Mouse (Mus musculus) liver, embryonic 14.5 days (tissue): ENCODE results near the gene Slc12a3. TPM values are rescaled to one million over a fixed set of nuclear protein-coding genes. Genes with fewer than 3 reads are reported as not detected.

Experiments
- ATAC-seq: fragments of 200-750 bp; cut with Nextera tagmentation; 2 replicates; pipeline ENCODE4 v1.8.0; 2017; ENCODE audit warnings: moderate number of reproducible peaks, mild to moderate bottlenecking, moderate library complexity; ENCODE audit not compliant: insufficient read depth
- DNase-seq, 3 experiments: peaks; one replicate each; pipeline ENCODE4 v3.0.0-alpha.2; 2012 to 2013; ENCODE audit warnings: low read depth in 3 of 3, low spot score in 3 of 3
- H3K27ac ChIP-seq: fragments of 300-500 bp; sonication (generic); 2 replicates; pipeline ENCODE4 v1.5.1; 2014; ENCODE audit warnings: moderate library complexity, mild to moderate bottlenecking, control low read depth, inconsistent platforms
- H3K27me3 ChIP-seq: fragments of 300-500 bp; sonication (generic); 2 replicates; pipeline ENCODE4 v1.6.1; 2014; ENCODE audit warnings: mild to moderate bottlenecking, low read length, moderate library complexity; ENCODE audit not compliant: control insufficient read depth, insufficient read depth
- H3K36me3 ChIP-seq: fragments of 300-500 bp; sonication (generic); replicated peaks from 2 replicates; pipeline ENCODE4 v1.6.1; 2014; ENCODE audit warnings: low read depth; ENCODE audit not compliant: control insufficient read depth, insufficient read depth
- H3K4me1 ChIP-seq, 2 experiments: fragments of 200-500 bp in 1 of 2; fragments of 300-500 bp in 1 of 2; sonication (generic) in 1 of 2; replicated peaks; 2 replicates each; pipeline ENCODE4 v1.6.1; 2012 to 2014; ENCODE audit warnings: antibody characterized with exemption in 1 of 2, inconsistent platforms in 1 of 2, low read length in 1 of 2; ENCODE audit not compliant: control insufficient read depth in 2 of 2, insufficient read depth in 2 of 2
- H3K4me2 ChIP-seq: fragments of 300-500 bp; sonication (generic); 2 replicates; pipeline ENCODE4 v1.6.1; 2014; ENCODE audit warnings: low read depth, mild to moderate bottlenecking, control low read depth, moderate library complexity
- H3K4me3 ChIP-seq, 2 experiments: fragments of 200-500 bp in 1 of 2; fragments of 300-500 bp in 1 of 2; sonication (generic) in 1 of 2; 2 replicates each; pipeline ENCODE4 v1.5.1; 2012 to 2014; ENCODE audit warnings: low read depth in 2 of 2, low read length in 2 of 2, mild to moderate bottlenecking in 2 of 2, control low read depth in 1 of 2, inconsistent platforms in 1 of 2, moderate library complexity in 1 of 2; ENCODE audit not compliant: insufficient read depth in 1 of 2
- H3K9ac ChIP-seq: fragments of 300-500 bp; sonication (generic); replicated peaks from 2 replicates; pipeline ENCODE4 v1.6.1; 2014; ENCODE audit warnings: mild to moderate bottlenecking, control low read depth, moderate library complexity
- H3K9me3 ChIP-seq: fragments of 300-500 bp; sonication (generic); 2 replicates; pipeline ENCODE4 v1.6.1; 2016; ENCODE audit warnings: low read length, mixed read lengths; ENCODE audit not compliant: control insufficient read depth
- CTCF ChIP-seq: IDR thresholded peaks from 2 replicates; pipeline ENCODE4 v1.5.1; 2016; ENCODE audit warnings: antibody characterized with exemption, low read depth, control low read depth
- EP300 ChIP-seq: IDR thresholded peaks from 2 replicates; pipeline ENCODE4 v1.6.1; 2016; ENCODE audit warnings: antibody characterized with exemption, low read depth
- WGBS: fragments of 180-500 bp; shearing (Covaris S2); extraction: QIAGEN DNeasy Blood & Tissue Kit; methylation state at CpG from one replicate; pipeline ENCODE4 v1.1.7; 2014; ENCODE audit not compliant: insufficient replicate concordance; 5-methylcytosine and 5-hydroxymethylcytosine counted together
- polyA plus RNA-seq, 2 experiments: library from polyadenylated mRNA; depleted of rRNA in 1 of 2; stranded (reverse) in 1 of 2; unstranded in 1 of 2; fragments of >200 nt; fragmentation: Nextera tagmentation in 1 of 2; extraction: Ambion mirVana in 1 of 2; gene quantifications; 2 replicates each; pipeline versions ENCODE4 v1.2.1 to v1.2.3; 2012 to 2014

Gene Slc12a3
- polyA plus RNA-seq, 2 experiments: 0.01 to 0.11 TPM

GRCm38 (mm10) chr8:94392147-94392546 is 63.1 kb downstream of the Slc12a3 start:
- Histone ChIP-seq H3K36me3 (peaks cover 82% of the 10 kb centered on the region), H3K27ac (no peak overlapping the region), H3K9me3 (no peaks in the 10 kb centered on the region), H3K4me1 (peaks cover 7 to 8% of the 10 kb centered on the region in 2 experiments; a peak in 3 of 4 replicates), H3K9ac (no peak overlapping the region), H3K4me2 (no peak overlapping the region), H3K27me3 (no peaks in the 10 kb centered on the region), H3K4me3 (no peak overlapping the region)
- DNase-seq (no peak), ATAC-seq (no peak)
- 87% methylated on average over 12 of the region's 12 CpGs for WGBS
- TF ChIP-seq EP300 (no peak), CTCF (peak; percentile 71)

GRCm38 (mm10) chr8:94392648-94393047 is 63.6 kb downstream of the Slc12a3 start:
- no peak for ATAC-seq
- no peaks in the 10 kb centered on the region for H3K9me3 ChIP-seq
- H3K4me3 ChIP-seq: no peak overlapping the region
- H3K27ac ChIP-seq: no peak overlapping the region
- peaks cover 7 to 8% of the 10 kb centered on the region in 2 experiments; a peak in 3 of 4 replicates for H3K4me1 ChIP-seq
- H3K4me2 ChIP-seq: no peak overlapping the region
- H3K9ac ChIP-seq: no peak overlapping the region
- H3K36me3 ChIP-seq: peaks cover 87% of the 10 kb centered on the region
- 62% methylated on average over 6 of the region's 6 CpGs for WGBS
- no peak for DNase-seq
- no peaks in the 10 kb centered on the region for H3K27me3 ChIP-seq
- TF ChIP-seq CTCF (no peak), EP300 (no peak)

- TF ChIP-seq CTCF: no peak
- no peak for TF ChIP-seq EP300
These were observed 67.0 kb downstream of the Slc12a3 start for GRCm38 (mm10) chr8:94395851-94396540.

GRCm38 (mm10) chr8:94396964-94397657 is 68.1 kb downstream of the Slc12a3 start:
- no peak for DNase-seq
- H3K36me3 ChIP-seq: peaks cover 51% of the 10 kb centered on the region

More at GRCm38 (mm10) chr8:94395851-94396540, 67.0 kb downstream of the Slc12a3 start:
- 74% methylated on average over 6 of the region's 6 CpGs for WGBS
- Histone ChIP-seq H3K27ac (no peak overlapping the region), H3K9ac (no peak overlapping the region), H3K4me1 (no peaks in the 10 kb centered on the region), H3K27me3 (no peaks in the 10 kb centered on the region), H3K4me2 (no peak overlapping the region), H3K9me3 (no peaks in the 10 kb centered on the region), H3K4me3 (no peak overlapping the region), H3K36me3 (peaks cover 62% of the 10 kb centered on the region)
- ATAC-seq (no peak), DNase-seq (no peak)

GRCm38 (mm10) chr8:94398587-94398986 is 69.6 kb downstream of the Slc12a3 start:
- H3K27me3 ChIP-seq: no peaks in the 10 kb centered on the region
- H3K27ac ChIP-seq: no peak overlapping the region
- WGBS: 63% methylated on average over 6 of the region's 6 CpGs
- TF ChIP-seq EP300 (no peak), CTCF (no peak)
- no peak overlapping the region for H3K4me3 ChIP-seq
- DNase-seq: no peak
- no peaks in the 10 kb centered on the region for H3K4me1 ChIP-seq
- no peak overlapping the region for H3K9ac ChIP-seq
- H3K36me3 ChIP-seq: peaks cover 38% of the 10 kb centered on the region
- ATAC-seq: no peak
- H3K9me3 ChIP-seq: no peaks in the 10 kb centered on the region
- H3K4me2 ChIP-seq: no peak overlapping the region

More at GRCm38 (mm10) chr8:94396964-94397657, 68.1 kb downstream of the Slc12a3 start:
- no peaks in the 10 kb centered on the region for H3K4me1 ChIP-seq
- no peaks in the 10 kb centered on the region for H3K27me3 ChIP-seq
- peak; percentile 47; the same call in 1 of the 2 replicates for ATAC-seq
- H3K4me2 ChIP-seq: no peak overlapping the region
- WGBS: 55% methylated on average over 11 of the region's 11 CpGs
- no peak overlapping the region for H3K9ac ChIP-seq
- no peak overlapping the region for H3K27ac ChIP-seq
- TF ChIP-seq EP300 (no peak), CTCF (peak; percentile 87)
- no peaks in the 10 kb centered on the region for H3K9me3 ChIP-seq
- no peak overlapping the region for H3K4me3 ChIP-seq
